Mouse (Mus musculus) kidney, postnatal 0 days (tissue): ENCODE measurements around the gene Efs. TPM values are rescaled to one million over a fixed set of nuclear protein-coding genes. Genes with fewer than 3 reads are reported as not detected.
A peak's percentile ranks its signal among the peaks of the same experiment; 100 is the strongest.

Experiments used
- ATAC-seq: fragments of 200-750 bp; cut with Nextera tagmentation; replicated peaks from 2 replicates; pipeline ENCODE4 v1.8.0; 2017; ENCODE audit warnings: low read depth, moderate number of reproducible peaks, moderate TSS enrichment, moderate library complexity; ENCODE audit not compliant: low FRiP score
- DNase-seq: peaks from one replicate; pipeline ENCODE4 v3.0.0-alpha.2; 2016; ENCODE audit warnings: low spot score
- H3K27ac ChIP-seq: fragments of 300-500 bp; sonication (generic); 2 replicates; pipeline ENCODE4 v1.5.1; 2014; ENCODE audit warnings: mild to moderate bottlenecking
- H3K27me3 ChIP-seq: fragments of 300-500 bp; sonication (generic); 2 replicates; pipeline ENCODE4 v1.6.1; 2014; ENCODE audit warnings: low read length, mixed read lengths; ENCODE audit not compliant: insufficient read depth
- H3K36me3 ChIP-seq: fragments of 300-500 bp; sonication (generic); 2 replicates; pipeline ENCODE4 v1.6.1; 2014; ENCODE audit warnings: low read length, mixed read lengths; ENCODE audit not compliant: insufficient read depth
- H3K4me1 ChIP-seq: fragments of 300-500 bp; sonication (generic); replicated peaks from 2 replicates; pipeline ENCODE4 v1.6.1; 2014; ENCODE audit warnings: antibody characterized with exemption, low read length, mixed read lengths; ENCODE audit not compliant: insufficient read depth
- H3K4me2 ChIP-seq: fragments of 300-500 bp; sonication (generic); 2 replicates; pipeline ENCODE4 v1.6.1; 2014; ENCODE audit warnings: mild to moderate bottlenecking, low read length, moderate library complexity, mixed read lengths
- H3K4me3 ChIP-seq: fragments of 300-500 bp; sonication (generic); replicated peaks from 2 replicates; pipeline ENCODE4 v1.5.1; 2014; ENCODE audit warnings: low read depth, low read length
- H3K9ac ChIP-seq: fragments of 300-500 bp; sonication (generic); 2 replicates; pipeline ENCODE4 v1.6.1; 2014; ENCODE audit warnings: low read depth, low read length
- H3K9me3 ChIP-seq: fragments of 300-500 bp; sonication (generic); replicated peaks from 2 replicates; pipeline ENCODE4 v1.6.1; 2016; ENCODE audit warnings: low read length, inconsistent platforms, mixed read lengths
- CTCF ChIP-seq: IDR thresholded peaks from 2 replicates; pipeline ENCODE4 v1.5.1; 2016; ENCODE audit warnings: antibody characterized with exemption, low read depth, mild to moderate bottlenecking, moderate library complexity
- WGBS: fragments of 180-500 bp; shearing (Covaris S2); extraction: QIAGEN DNeasy Blood & Tissue Kit; methylation state at CpG from one replicate; pipeline ENCODE4 v1.1.7; 2014; 5-methylcytosine and 5-hydroxymethylcytosine counted together
- polyA plus RNA-seq: library from polyadenylated mRNA; unstranded; fragments of >200 nt; fragmentation: Nextera tagmentation; extraction: Ambion mirVana; gene quantifications from 2 replicates; pipeline ENCODE4 v1.2.1, GENCODE M21; 2015

Efs gene
- polyA plus RNA-seq, 1 experiment from 2014 or later, result 15.0 TPM

DNA sequence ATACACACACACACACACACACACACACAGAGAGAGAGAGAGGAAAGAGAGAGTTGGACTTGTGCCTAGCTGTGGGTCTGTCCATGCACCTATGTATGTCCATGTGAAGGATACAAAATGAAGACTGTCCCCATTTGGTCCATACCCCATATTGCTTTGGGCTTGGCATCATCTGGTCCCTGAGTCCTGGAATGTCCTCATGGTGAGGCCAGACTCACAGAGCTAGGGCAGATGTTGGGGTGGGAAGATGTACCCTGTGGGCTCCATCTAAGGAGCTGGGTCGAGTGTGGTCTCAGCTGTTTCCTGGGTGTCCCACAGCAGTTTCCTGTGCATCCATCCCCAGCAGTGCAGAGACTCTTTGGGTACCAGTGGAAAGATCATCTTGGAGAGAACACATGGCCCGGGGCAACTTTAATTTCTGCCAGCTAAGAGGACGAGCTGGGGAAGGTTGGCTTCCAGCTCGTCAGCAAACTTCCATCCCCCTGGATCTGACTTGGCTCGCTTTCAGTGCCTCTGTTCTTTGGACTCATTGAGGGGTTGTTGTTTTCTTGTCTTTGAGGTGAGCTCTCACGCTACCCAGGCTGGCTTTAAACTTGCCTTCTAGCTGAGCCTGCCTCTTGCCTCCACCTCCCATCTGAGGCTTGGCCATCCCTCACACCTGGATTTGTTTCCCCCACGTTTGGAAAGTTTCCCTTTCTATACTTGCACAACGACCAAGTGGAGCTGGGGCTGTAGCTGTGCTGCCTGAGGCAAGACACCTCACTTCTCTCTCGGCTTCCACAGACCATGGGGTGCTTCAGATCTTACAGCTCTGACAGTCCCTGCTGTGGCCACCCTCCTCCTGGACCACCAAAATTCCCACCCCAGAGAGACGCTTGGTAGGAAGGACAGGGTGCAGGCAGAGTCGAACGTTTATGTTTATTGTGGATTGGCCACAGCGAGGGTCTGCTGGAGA lies 15.4 kb upstream of the Efs start:
- no peak overlapping the region for H3K4me3 ChIP-seq
- no peak overlapping the region for H3K27ac ChIP-seq
- no peaks in the 10 kb centered on the region for H3K36me3 ChIP-seq
- no peak for TF ChIP-seq CTCF
- peaks cover 8% of the 10 kb centered on the region for H3K4me1 ChIP-seq
- WGBS, result 66% methylated on average over 13 of the region's 13 CpGs
- H3K4me2 ChIP-seq, result no peak overlapping the region
- no peak for DNase-seq
- no peaks in the 10 kb centered on the region for H3K27me3 ChIP-seq
- no peak for ATAC-seq
- H3K9me3 ChIP-seq, result no peaks in the 10 kb centered on the region
- H3K9ac ChIP-seq, result no peak overlapping the region

DNA sequence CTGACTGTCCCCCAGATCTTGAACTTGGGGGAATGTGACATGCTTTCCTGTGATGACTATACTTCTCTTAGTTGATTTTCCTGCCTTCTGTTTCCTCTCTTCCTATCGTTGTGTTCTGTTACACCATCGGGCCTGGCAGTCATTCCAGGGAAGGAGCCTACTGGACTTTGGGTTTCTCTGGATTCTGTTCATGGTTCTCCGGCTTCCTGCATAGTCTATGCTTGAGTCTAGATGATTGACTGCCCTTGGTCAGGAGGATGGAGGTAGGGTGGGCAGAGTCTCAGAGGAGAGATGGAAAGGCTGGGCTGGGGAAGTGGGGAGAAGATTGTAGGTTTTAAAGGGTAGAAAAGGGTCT lies 14.2 kb upstream of the Efs start:
- Histone ChIP-seq H3K9me3 (no peaks in the 10 kb centered on the region), H3K27me3 (no peaks in the 10 kb centered on the region), H3K4me2 (no peak overlapping the region), H3K4me3 (no peak overlapping the region), H3K27ac (peak overlapping the region; percentile 52; the same call in 1 of the 2 replicates), H3K4me1 (peaks cover 13% of the 10 kb centered on the region), H3K9ac (no peak overlapping the region), H3K36me3 (no peaks in the 10 kb centered on the region)
- no peak for ATAC-seq
- WGBS, result 59% methylated on average over 3 of the region's 3 CpGs
- DNase-seq, result no peak
- TF ChIP-seq CTCF, result no peak

DNA sequence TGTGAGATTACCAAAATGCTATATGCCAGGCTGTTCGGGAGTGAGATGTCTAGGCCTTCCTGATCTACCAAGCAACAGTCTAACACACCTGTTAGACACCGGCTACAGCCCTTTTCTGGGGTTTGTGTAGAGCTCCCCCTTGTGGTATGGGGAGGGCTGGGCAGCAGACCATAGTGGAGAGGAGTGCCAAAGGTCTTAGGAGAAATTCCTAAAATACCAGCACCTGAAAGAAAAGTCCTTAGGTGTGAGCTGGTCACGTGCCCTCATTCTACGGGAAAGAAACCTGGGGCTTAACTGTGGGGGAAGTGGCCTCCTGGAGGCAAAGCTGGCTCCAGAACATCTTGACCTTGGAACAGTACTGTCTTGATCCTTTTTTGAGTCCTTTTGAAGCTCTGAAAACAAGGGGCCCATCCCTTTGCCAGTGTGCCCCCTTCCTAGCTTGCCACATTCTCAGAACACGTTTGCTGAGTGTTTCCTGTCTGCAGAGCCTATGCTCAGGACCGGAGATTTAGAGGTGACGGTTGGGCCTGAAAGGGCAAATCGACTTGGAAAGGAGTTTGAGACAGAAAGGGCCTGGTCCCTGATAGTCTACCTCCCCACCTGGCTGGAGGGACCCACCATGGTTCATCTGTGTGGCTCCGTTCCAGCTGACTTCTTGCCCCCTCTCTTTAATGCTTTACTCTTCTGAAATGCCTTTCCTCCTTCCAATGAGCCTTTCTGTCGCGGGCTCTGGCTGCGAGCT lies 13.7 kb upstream of the Efs start:
- DNase-seq (peak; percentile 81), ATAC-seq (peak; percentile 70; the same call in 1 of the 2 replicates)
- WGBS, result 46% methylated on average over 12 of the region's 12 CpGs
- Histone ChIP-seq H3K36me3 (no peaks in the 10 kb centered on the region), H3K4me1 (peaks cover 13% of the 10 kb centered on the region), H3K4me3 (no peak overlapping the region), H3K9ac (no peak overlapping the region), H3K27me3 (no peaks in the 10 kb centered on the region), H3K9me3 (no peaks in the 10 kb centered on the region), H3K4me2 (no peak overlapping the region), H3K27ac (peak overlapping the region; percentile 52; the same call in 1 of the 2 replicates)
- peak; percentile 92 for TF ChIP-seq CTCF

DNA sequence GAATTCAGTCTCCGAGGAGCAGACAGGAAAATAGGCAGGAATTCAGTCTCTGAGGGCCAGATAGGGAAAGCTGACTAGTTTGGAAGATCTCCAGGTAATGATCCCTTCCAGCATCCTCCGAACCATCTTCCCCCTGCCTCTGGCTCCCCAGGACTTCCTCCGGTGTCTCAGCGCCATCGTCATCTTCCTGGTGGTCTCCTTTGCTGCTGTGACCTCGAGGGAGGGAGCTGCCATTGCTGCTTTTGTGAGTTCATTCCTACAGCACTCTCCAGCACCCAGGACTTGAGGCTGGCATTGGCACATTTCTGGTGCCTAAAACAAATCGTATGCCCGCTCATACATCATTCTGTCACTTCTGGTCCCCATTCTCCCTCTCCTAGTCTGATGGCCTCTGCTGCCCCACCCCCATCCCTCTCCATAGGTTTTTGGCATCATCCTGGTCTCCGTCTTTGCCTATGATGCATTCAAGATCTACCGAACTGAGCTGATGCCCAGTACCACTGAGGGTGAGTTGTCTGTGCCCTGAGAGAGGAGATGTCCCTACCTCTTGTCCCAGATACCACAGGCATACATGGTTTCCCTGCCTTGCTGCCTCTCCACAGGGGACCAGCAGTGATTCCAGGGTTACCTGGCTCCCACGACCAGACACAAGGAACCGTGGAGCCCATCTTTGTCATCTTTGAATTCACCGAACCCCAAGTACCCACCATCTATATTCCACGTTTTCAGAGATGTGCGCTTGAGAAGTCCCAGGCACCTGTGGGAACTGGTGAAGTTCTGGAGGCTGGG lies 12.7 kb upstream of the Efs start:
- H3K9ac ChIP-seq, result no peak overlapping the region
- H3K4me3 ChIP-seq, result no peak overlapping the region
- no peak for TF ChIP-seq CTCF
- DNase-seq, result no peak
- no peak overlapping the region for H3K4me2 ChIP-seq
- no peak overlapping the region for H3K27ac ChIP-seq
- peaks cover 13% of the 10 kb centered on the region for H3K4me1 ChIP-seq
- no peaks in the 10 kb centered on the region for H3K36me3 ChIP-seq
- no peak for ATAC-seq
- H3K9me3 ChIP-seq, result no peaks in the 10 kb centered on the region
- WGBS, result 72% methylated on average over 15 of the region's 15 CpGs
- no peaks in the 10 kb centered on the region for H3K27me3 ChIP-seq

DNA sequence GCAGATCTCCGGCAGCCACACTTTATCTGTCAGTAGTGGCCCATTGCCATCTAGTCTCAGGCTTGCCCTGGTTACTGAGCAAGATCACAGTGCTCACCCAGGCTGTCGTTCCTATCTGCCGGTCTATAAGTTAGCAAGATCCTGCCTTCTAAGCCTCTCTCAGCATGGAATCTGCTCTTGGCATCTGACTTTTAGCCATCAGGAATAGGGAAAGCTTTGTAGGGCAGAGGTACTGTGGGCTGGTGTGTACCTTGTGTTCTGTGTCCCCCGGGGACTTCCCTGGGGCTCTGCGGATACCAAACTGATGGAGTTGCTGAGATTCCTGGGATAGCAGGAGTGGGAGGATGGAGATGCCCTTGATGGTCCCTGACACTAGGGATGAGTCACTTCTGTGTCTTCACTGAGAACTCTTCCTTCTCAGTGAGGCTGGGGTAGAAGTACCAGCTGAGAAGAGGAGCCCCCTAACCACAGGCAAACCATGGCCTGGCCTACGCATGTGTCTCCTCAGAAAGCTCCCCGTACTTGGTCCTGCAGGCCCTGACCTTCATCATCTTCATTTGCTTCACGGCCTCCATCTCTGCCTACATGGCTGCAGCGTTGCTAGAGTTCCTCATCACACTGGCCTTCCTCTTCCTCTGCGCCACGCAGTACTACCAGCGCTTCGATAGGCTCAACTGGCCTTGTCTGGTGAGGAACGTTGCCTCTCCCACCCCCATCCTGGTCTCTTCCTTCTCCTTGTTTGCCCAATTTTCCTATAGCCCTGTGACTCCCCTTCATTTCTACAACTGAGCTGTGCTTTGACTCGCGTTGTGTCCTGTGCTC lies 11.6 kb upstream of the Efs start:
- Histone ChIP-seq H3K27me3 (no peaks in the 10 kb centered on the region), H3K4me1 (peaks cover 13% of the 10 kb centered on the region), H3K9me3 (no peaks in the 10 kb centered on the region), H3K4me2 (no peak overlapping the region), H3K4me3 (no peak overlapping the region), H3K27ac (no peak overlapping the region), H3K9ac (no peak overlapping the region), H3K36me3 (no peaks in the 10 kb centered on the region)
- WGBS, result 77% methylated on average over 16 of the region's 16 CpGs
- no peak for TF ChIP-seq CTCF
- ATAC-seq, result no peak
- DNase-seq, result no peak
